Comparison of ENCODE assay signal across 9 mouse cellular contexts in genomic region chr10:39415586-39415985, GRCm38 (mm10). TPM values are rescaled to one million over a fixed set of nuclear protein-coding genes. Genes with fewer than 3 reads are reported as not detected.
DNase-seq lines count a peak whose midpoint lies in the region; ATAC-seq lines count a peak whose summit lies in the region.
"Had no signal": no experiment of that assay in that cellular context is flagged by ENCODE, and none has a peak within 500 bp of the region (broad histone marks: within the 10 kb centered on the region; RNA-seq: fewer than 3 reads in every experiment).

No protein-coding gene starts in this region.

- H3K4me2 ChIP-seq in forebrain, embryonic 16.5 days (ENCODE audit: low read length): no peak overlapping the region
- no peak overlapping the region for H3K4me2 ChIP-seq in liver, embryonic 12.5 days
- H3K4me2 ChIP-seq: embryonic facial prominence, embryonic 13.5 days had no signal

- no peaks in the 10 kb centered on the region for H3K36me3 ChIP-seq in midbrain, embryonic 10.5 days
- H3K36me3 ChIP-seq in forebrain, embryonic 16.5 days (ENCODE audit: control insufficient read depth, insufficient read depth): no peaks in the 10 kb centered on the region
- H3K36me3 ChIP-seq in liver, embryonic 12.5 days: no peaks in the 10 kb centered on the region
- H3K36me3 ChIP-seq: embryonic facial prominence, embryonic 13.5 days had no signal

- H3K9ac ChIP-seq in forebrain, embryonic 16.5 days (replicated peaks; ENCODE audit: low read depth, low read length): no peak overlapping the region
- H3K9ac ChIP-seq in liver, embryonic 12.5 days: no peak overlapping the region
- H3K9ac ChIP-seq: embryonic facial prominence, embryonic 13.5 days had no signal

- H3K27ac ChIP-seq in midbrain, embryonic 10.5 days (replicated peaks): no peak overlapping the region
- H3K27ac ChIP-seq in forebrain, embryonic 16.5 days (ENCODE audit: low read length): no peak overlapping the region
- H3K27ac ChIP-seq in liver, embryonic 12.5 days: no peak overlapping the region
- H3K27ac ChIP-seq: embryonic facial prominence, embryonic 13.5 days had no signal

- WGBS in midbrain, embryonic 10.5 days: 80% methylated on average over 2 of the region's 2 CpGs
- WGBS in forebrain, embryonic 16.5 days: 31% methylated on average over 2 of the region's 2 CpGs
- 45% methylated on average over 2 of the region's 2 CpGs for WGBS in liver, embryonic 12.5 days (ENCODE audit: insufficient replicate concordance)

- H3K4me1 ChIP-seq in midbrain, embryonic 10.5 days: peaks cover 20% of the 10 kb centered on the region
- H3K4me1 ChIP-seq in forebrain, embryonic 16.5 days (replicated peaks; ENCODE audit: control insufficient read depth, insufficient read depth, low read length): peaks cover 18% of the 10 kb centered on the region
- H3K4me1 ChIP-seq in liver, embryonic 12.5 days: peaks cover 53% of the 10 kb centered on the region

- H3K4me3 ChIP-seq in midbrain, embryonic 10.5 days: no peak overlapping the region
- no peak overlapping the region for H3K4me3 ChIP-seq in forebrain, embryonic 16.5 days (replicated peaks; ENCODE audit: low read length)
- no peak overlapping the region for H3K4me3 ChIP-seq in liver, embryonic 12.5 days
- H3K4me3 ChIP-seq: embryonic facial prominence, embryonic 13.5 days had no signal

- no peaks in the 10 kb centered on the region for H3K9me3 ChIP-seq in midbrain, embryonic 10.5 days (replicated peaks)
- no peaks in the 10 kb centered on the region for H3K9me3 ChIP-seq in forebrain, embryonic 16.5 days (ENCODE audit: control insufficient read depth, low read length)
- no peaks in the 10 kb centered on the region for H3K9me3 ChIP-seq in liver, embryonic 12.5 days (replicated peaks)
- H3K9me3 ChIP-seq: embryonic facial prominence, embryonic 13.5 days had no signal

- peak; percentile 67 for ATAC-seq in frontal cortex, adult (ENCODE audit: low TSS enrichment)
- no peak for ATAC-seq in forebrain, embryonic 16.5 days
- no peak for ATAC-seq in liver, embryonic 12.5 days

- no peak for DNase-seq in frontal cortex, postnatal 10 days (ENCODE audit: low spot score in 2 of 2)
- peak; percentile 62 for DNase-seq in 3134 (ENCODE audit: extremely low read depth, insufficient read length, low spot score)
- peak; percentile 73 for DNase-seq in adrenal gland, adult 8-10 months
- DNase-seq in gastrocnemius, postnatal 25 days: peak; percentile 19
- DNase-seq in midbrain, embryonic 10.5 days (ENCODE audit: low spot score): no peak

- no peaks in the 10 kb centered on the region for H3K27me3 ChIP-seq in midbrain, embryonic 10.5 days (ENCODE audit: low read depth, poor library complexity, severe bottlenecking)
- no peaks in the 10 kb centered on the region for H3K27me3 ChIP-seq in forebrain, embryonic 16.5 days (replicated peaks; ENCODE audit: control insufficient read depth, insufficient read depth, low read length)
- no peaks in the 10 kb centered on the region for H3K27me3 ChIP-seq in liver, embryonic 12.5 days (replicated peaks)
- H3K27me3 ChIP-seq: embryonic facial prominence, embryonic 13.5 days had no signal

RNA-seq across cellular contexts. Expression of gene Fyn, which starts 46.9 kb away (rescaled TPM):
- total RNA-seq in adrenal gland, adult 8-10 months (2022): 10 to 100 TPM; 42.7 to 61.7 (median 54.9) TPM
- 1 to 10 TPM; 7.1 to 9.8 TPM for total RNA-seq in gastrocnemius, postnatal 25 days (2021)
- 24.3 and 28.9 TPM in 2 replicates for polyA plus RNA-seq in midbrain, embryonic 10.5 days (2016; fragmentation: Nextera tagmentation; extraction: Ambion mirVana)
- polyA plus RNA-seq in forebrain, embryonic 16.5 days (2015; fragmentation: Nextera tagmentation; extraction: Ambion mirVana): 74.4 and 75.7 TPM in 2 replicates
- 15.1 and 15.7 TPM in 2 replicates for polyA plus RNA-seq in liver, embryonic 12.5 days (2016; fragmentation: Nextera tagmentation; extraction: Ambion mirVana)

Comparison
In these comparisons a context has a peak if more than half of its experiments do, and no peak if none do; other contexts are left out.
1. DNase-seq: peak in 3134 (single experiment), adrenal gland, adult 8-10 months (single experiment) and gastrocnemius, postnatal 25 days (single experiment); none in frontal cortex, postnatal 10 days (0 of 2) and midbrain, embryonic 10.5 days (single experiment).